Mouse (Mus musculus): ENCODE measurements around the gene Zfp365. TPM values are rescaled to one million over a fixed set of nuclear protein-coding genes. Genes with fewer than 3 reads are reported as not detected.

Zfp365 gene
- polyA plus RNA-seq, 1 experiment from 2014 or later: 4.4 TPM

Other genes with a start within 250 kb of the Zfp365 start
- gene Rtkn2, start 66.9 kb upstream of the Zfp365 start, polyA plus RNA-seq (2015; fragmentation: Nextera tagmentation; extraction: Ambion mirVana): 10.7 and 13.0 TPM in 2 replicates